10 mouse cellular contexts compared by ENCODE assay signal in the genomic region with DNA sequence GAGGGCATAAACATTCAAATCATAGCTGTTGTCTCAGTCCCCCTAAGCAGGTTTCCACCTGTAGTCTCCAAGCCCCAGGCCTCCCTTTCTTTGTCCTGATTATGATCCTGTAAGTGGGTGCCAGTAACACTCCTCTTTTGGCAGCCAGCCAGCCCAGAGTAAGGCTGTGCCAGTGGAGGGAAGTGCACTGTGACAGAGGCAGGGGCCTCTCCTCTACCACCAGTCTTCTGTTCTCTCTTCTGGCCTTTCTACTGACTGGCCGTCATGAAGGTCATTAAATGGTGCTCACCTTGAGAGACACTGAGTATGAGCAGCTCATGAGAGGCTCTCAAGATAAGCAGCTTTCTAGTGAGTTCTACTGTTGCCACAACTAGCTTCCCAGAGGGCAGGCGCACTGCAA.
DNase-seq lines count a peak whose midpoint lies in the region; ATAC-seq and TF ChIP-seq lines count a peak whose summit lies in the region.
"Had no signal": no experiment of that assay in that cellular context is flagged by ENCODE, and none has a peak within 500 bp of the region (broad histone marks: within the 10 kb centered on the region; RNA-seq: fewer than 3 reads in every experiment).

No protein-coding gene starts in this region.

- no peak for TF ChIP-seq CTCF in cerebellum, adult 2 months (IDR thresholded peaks at IDR 0.05; ENCODE audit: borderline replicate concordance, insufficient read depth, low read depth, low read length)
- no peak for TF ChIP-seq CTCF in lung, embryonic 14.5 days (IDR thresholded peaks at IDR 0.05; ENCODE audit: low read depth)

- no peaks in the 10 kb centered on the region for H3K9me3 ChIP-seq in kidney, embryonic 14.5 days (ENCODE audit: control insufficient read depth, low read length)
- H3K9me3 ChIP-seq in lung, embryonic 14.5 days (ENCODE audit: low read depth, low read length) = no peaks in the 10 kb centered on the region

- no peak for TF ChIP-seq POLR2A in cerebellum, adult 2 months (IDR thresholded peaks at IDR 0.05; ENCODE audit: borderline replicate concordance, insufficient read depth, low read length)

- H3K36me3 ChIP-seq in kidney, embryonic 14.5 days (ENCODE audit: control insufficient read depth, insufficient read depth, low read length) = no peaks in the 10 kb centered on the region
- no peaks in the 10 kb centered on the region for H3K36me3 ChIP-seq in lung, embryonic 14.5 days (ENCODE audit: insufficient read depth)

- ATAC-seq in cerebellum, adult (ENCODE audit: insufficient number of reproducible peaks, low FRiP score, low TSS enrichment) = 0 out of 2 replicates have a peak, but pooled peaks have one; percentile 6
- no peak for ATAC-seq in kidney, embryonic 14.5 days (ENCODE audit: low FRiP score, low TSS enrichment)
- ATAC-seq in lung, embryonic 14.5 days (ENCODE audit: insufficient read depth) = peak; percentile 56; the same call in 1 of the 2 replicates

- WGBS in cerebellum, adult 2 months = 65% methylated on average over 2 of the region's 2 CpGs
- WGBS in kidney, embryonic 14.5 days = 77% methylated on average over 2 of the region's 2 CpGs
- WGBS in lung, embryonic 14.5 days = 65% methylated on average over 2 of the region's 2 CpGs

- H3K27me3 ChIP-seq in cerebellum, adult 2 months (ENCODE audit: control insufficient read depth, insufficient read depth, low read length) = no peaks in the 10 kb centered on the region
- H3K27me3 ChIP-seq in kidney, embryonic 14.5 days (ENCODE audit: control insufficient read depth, insufficient read depth, low read length) = no peaks in the 10 kb centered on the region
- no peaks in the 10 kb centered on the region for H3K27me3 ChIP-seq in lung, embryonic 14.5 days (ENCODE audit: insufficient read depth, low read length)

- no peak for DNase-seq in cerebellum, adult 2 months
- peak; percentile 16 for DNase-seq in kidney, adult 18-20 months
- DNase-seq in adrenal gland, postnatal 36 days = peak; percentile 26 to 39
- DNase-seq in lung, embryonic 14.5 days = peak; percentile 56
- DNase-seq in embryo, embryonic 9.5 days (ENCODE audit: extremely low spot score) = no peak
- DNase-seq in frontal cortex, postnatal 25 days (ENCODE audit: low spot score in 2 of 2) = no peak
- DNase-seq: gastrocnemius, postnatal 14 days; thymus, postnatal 4 days had no signal

- no peak overlapping the region for H3K9ac ChIP-seq in kidney, embryonic 14.5 days (ENCODE audit: low read depth, low read length)
- H3K9ac ChIP-seq in lung, embryonic 14.5 days = no peak overlapping the region

- H3K4me3 ChIP-seq in cerebellum, adult 2 months (replicated peaks; ENCODE audit: insufficient read depth, low read depth, low read length) = no peak overlapping the region
- H3K4me3 ChIP-seq in kidney, embryonic 14.5 days (ENCODE audit: low read length) = no peak overlapping the region
- H3K4me3 ChIP-seq in lung, embryonic 14.5 days (ENCODE audit: low read depth, low read length) = no peak overlapping the region

- H3K27ac ChIP-seq in cerebellum, adult 2 months (ENCODE audit: insufficient read depth, low read length) = no peak overlapping the region
- H3K27ac ChIP-seq in kidney, embryonic 14.5 days (ENCODE audit: low read depth, low read length) = no peak overlapping the region
- H3K27ac ChIP-seq in lung, embryonic 14.5 days (ENCODE audit: low read depth) = no peak overlapping the region

- no peaks in the 10 kb centered on the region for H3K4me1 ChIP-seq in cerebellum, adult 2 months (ENCODE audit: control insufficient read depth, insufficient read depth, low read length)
- no peaks in the 10 kb centered on the region for H3K4me1 ChIP-seq in kidney, embryonic 14.5 days (ENCODE audit: control insufficient read depth, insufficient read depth, low read length)
- no peaks in the 10 kb centered on the region for H3K4me1 ChIP-seq in lung, embryonic 14.5 days (ENCODE audit: insufficient read depth)

- H3K4me2 ChIP-seq in kidney, embryonic 14.5 days (replicated peaks; ENCODE audit: low read depth, low read length) = no peak overlapping the region
- no peak overlapping the region for H3K4me2 ChIP-seq in lung, embryonic 14.5 days

Comparison
In these comparisons a context has a peak if more than half of its experiments do, and no peak if none do; other contexts are left out.
1. DNase-seq: peak in kidney, adult 18-20 months (single experiment), adrenal gland, postnatal 36 days (2 of 2) and lung, embryonic 14.5 days (single experiment); none in cerebellum, adult 2 months (0 of 2), embryo, embryonic 9.5 days (single experiment) and frontal cortex, postnatal 25 days (0 of 2).